Mouse (Mus musculus): ENCODE results near the gene Gm49368.
"Not testable (repeated sequence)": the region's sequence is repeated elsewhere in the genome, so short reads cannot be mapped to it uniquely, and the experiment has no call there.

Gene Gm49368

GRCm38 (mm10) chr7:128062456-128062855 lies at the start of gene Gm49368, which contains the start of gene Itgam:
Gene Gm49368, plus strand, starts transcription at chr7:128062683.
Gene Itgam, plus strand, starts transcription at chr7:128062640.
- peak; percentile 60 for DNase-seq (ENCODE audit: low read depth)

- no peak for DNase-seq (ENCODE audit: low read depth)
These were observed 49.4 kb upstream of the Gm49368 start for GRCm38 (mm10) chr7:128013116-128013515.

- not testable (repeated sequence) for DNase-seq (ENCODE audit: low read depth)
These were observed 46.3 kb upstream of the Gm49368 start for GRCm38 (mm10) chr7:128016134-128016533.

GRCm38 (mm10) chr7:128016650-128017049 lies 45.8 kb upstream of the Gm49368 start:
- no peak for DNase-seq (ENCODE audit: low read depth)

GRCm38 (mm10) chr7:128018275-128018674 lies 44.2 kb upstream of the Gm49368 start:
- DNase-seq (ENCODE audit: low read depth), result no peak

- no peak for DNase-seq (ENCODE audit: low read depth)
These were observed 43.3 kb upstream of the Gm49368 start for GRCm38 (mm10) chr7:128019187-128019586.

GRCm38 (mm10) chr7:128022974-128023373 lies 39.5 kb upstream of the Gm49368 start:
- peak; percentile 48 for DNase-seq (ENCODE audit: low read depth)

GRCm38 (mm10) chr7:128023565-128023964 lies 38.9 kb upstream of the Gm49368 start:
- DNase-seq (ENCODE audit: low read depth), result no peak

- no peak for DNase-seq (ENCODE audit: low read depth)
These were observed 38.1 kb upstream of the Gm49368 start for GRCm38 (mm10) chr7:128024364-128024763.

GRCm38 (mm10) chr7:128024932-128025331 lies 37.6 kb upstream of the Gm49368 start:
- no peak for DNase-seq (ENCODE audit: low read depth)

- DNase-seq (ENCODE audit: low read depth), result no peak
These were observed 37.1 kb upstream of the Gm49368 start for GRCm38 (mm10) chr7:128025381-128025780.

- DNase-seq (ENCODE audit: low read depth), result no peak
These were observed 31.0 kb upstream of the Gm49368 start for GRCm38 (mm10) chr7:128031403-128031976.

GRCm38 (mm10) chr7:128032290-128032988 lies 30.0 kb upstream of the Gm49368 start:
- no peak for DNase-seq (ENCODE audit: low read depth)

- DNase-seq (ENCODE audit: low read depth), result no peak
These were observed 29.5 kb upstream of the Gm49368 start for GRCm38 (mm10) chr7:128032989-128033293.

- no peak for DNase-seq (ENCODE audit: low read depth)
These were observed 28.9 kb upstream of the Gm49368 start for GRCm38 (mm10) chr7:128033616-128034015.

GRCm38 (mm10) chr7:128042161-128042820 lies 20.2 kb upstream of the Gm49368 start:
- DNase-seq (ENCODE audit: low read depth), result not testable (repeated sequence)

GRCm38 (mm10) chr7:128044142-128044785 lies 18.2 kb upstream of the Gm49368 start:
- no peak for DNase-seq (ENCODE audit: low read depth)

GRCm38 (mm10) chr7:128045640-128046039 lies 16.8 kb upstream of the Gm49368 start:
- no peak for DNase-seq (ENCODE audit: low read depth)

- no peak for DNase-seq (ENCODE audit: low read depth)
These were observed 13.7 kb upstream of the Gm49368 start for GRCm38 (mm10) chr7:128048819-128049218.

- DNase-seq (ENCODE audit: low read depth), result no peak
These were observed 13.2 kb upstream of the Gm49368 start for GRCm38 (mm10) chr7:128049254-128049653.

- peak; percentile 44 for DNase-seq (ENCODE audit: low read depth)
These were observed 11.7 kb upstream of the Gm49368 start for GRCm38 (mm10) chr7:128050739-128051138.

GRCm38 (mm10) chr7:128053061-128053460 lies 9.4 kb upstream of the Gm49368 start:
- DNase-seq (ENCODE audit: low read depth), result no peak

GRCm38 (mm10) chr7:128056917-128057444 lies 5.5 kb upstream of the Gm49368 start:
- no peak for DNase-seq (ENCODE audit: low read depth)

Data from naive thymus-derived CD4-positive, alpha-beta T cell, adult 2 months (primary cell).